Mouse (Mus musculus): ENCODE data around the gene Fam222a. TPM values are rescaled to one million over a fixed set of nuclear protein-coding genes. Genes with fewer than 3 reads are reported as not detected.
A peak's percentile ranks its signal among the peaks of the same experiment; 100 is the strongest.

Gene Fam222a
- polyA plus RNA-seq, 1 experiment, result 5.3 TPM

GRCm38 (mm10) chr5:114583046-114583445 lies 15.2 kb downstream of the Fam222a start:
- TF ChIP-seq CTCF (IDR thresholded peaks at IDR 0.05; ENCODE audit: extremely low read depth, insufficient read length, insufficient replicate concordance, low read depth, low read length) (no peak), POLR2A (IDR thresholded peaks at IDR 0.05; ENCODE audit: low read depth, low read length) (no peak)
- Histone ChIP-seq H3K27ac (ENCODE audit: insufficient read depth, low read depth, low read length) (no peak overlapping the region), H3K4me1 (ENCODE audit: control insufficient read depth, insufficient read depth, insufficient read length, low read length) (peaks cover 2% of the 10 kb centered on the region), H3K36me3 (ENCODE audit: control insufficient read depth, insufficient read depth, low read length) (no peaks in the 10 kb centered on the region), H3K4me3 (ENCODE audit: low read depth, low read length) (no peak overlapping the region), H3K27me3 (ENCODE audit: control insufficient read depth, insufficient read depth, low read length) (0 out of 2 replicates have a peak, but pooled peaks cover 1% of the 10 kb centered on the region)
- 80% methylated on average over 3 of the region's 3 CpGs for WGBS

GRCm38 (mm10) chr5:114583490-114584175 lies 15.8 kb downstream of the Fam222a start:
- H3K36me3 ChIP-seq (ENCODE audit: control insufficient read depth, insufficient read depth, low read length), result no peaks in the 10 kb centered on the region
- no peak overlapping the region for H3K4me3 ChIP-seq (ENCODE audit: low read depth, low read length)
- no peak for TF ChIP-seq POLR2A (IDR thresholded peaks at IDR 0.05; ENCODE audit: low read depth, low read length)
- no peak for TF ChIP-seq CTCF (IDR thresholded peaks at IDR 0.05; ENCODE audit: extremely low read depth, insufficient read length, insufficient replicate concordance, low read depth, low read length)
- WGBS, result 61% methylated on average over 12 of the region's 12 CpGs
- no peak overlapping the region for H3K27ac ChIP-seq (ENCODE audit: insufficient read depth, low read depth, low read length)
- peaks cover under 1% of the 10 kb centered on the region for H3K4me1 ChIP-seq (ENCODE audit: control insufficient read depth, insufficient read depth, insufficient read length, low read length)
- no peaks in the 10 kb centered on the region for H3K27me3 ChIP-seq (ENCODE audit: control insufficient read depth, insufficient read depth, low read length)

GRCm38 (mm10) chr5:114584293-114585104 lies 16.7 kb downstream of the Fam222a start:
- no peaks in the 10 kb centered on the region for H3K36me3 ChIP-seq (ENCODE audit: control insufficient read depth, insufficient read depth, low read length)
- no peak overlapping the region for H3K27ac ChIP-seq (ENCODE audit: insufficient read depth, low read depth, low read length)
- H3K4me3 ChIP-seq (ENCODE audit: low read depth, low read length), result no peak overlapping the region
- H3K27me3 ChIP-seq (ENCODE audit: control insufficient read depth, insufficient read depth, low read length), result no peaks in the 10 kb centered on the region
- WGBS, result 82% methylated on average over 14 of the region's 14 CpGs
- peaks cover 3% of the 10 kb centered on the region for H3K4me1 ChIP-seq (ENCODE audit: control insufficient read depth, insufficient read depth, insufficient read length, low read length)
- TF ChIP-seq POLR2A (IDR thresholded peaks at IDR 0.05; ENCODE audit: low read depth, low read length) (no peak), CTCF (IDR thresholded peaks at IDR 0.05; ENCODE audit: extremely low read depth, insufficient read length, insufficient replicate concordance, low read depth, low read length) (no peak)

GRCm38 (mm10) chr5:114585682-114586081 lies 17.9 kb downstream of the Fam222a start:
- WGBS, result 55% methylated on average over 5 of the region's 5 CpGs
- H3K4me3 ChIP-seq (ENCODE audit: low read depth, low read length), result no peak overlapping the region
- H3K27me3 ChIP-seq (ENCODE audit: control insufficient read depth, insufficient read depth, low read length), result no peaks in the 10 kb centered on the region
- H3K36me3 ChIP-seq (ENCODE audit: control insufficient read depth, insufficient read depth, low read length), result no peaks in the 10 kb centered on the region
- peaks cover 13% of the 10 kb centered on the region for H3K4me1 ChIP-seq (ENCODE audit: control insufficient read depth, insufficient read depth, insufficient read length, low read length)
- no peak for TF ChIP-seq CTCF (IDR thresholded peaks at IDR 0.05; ENCODE audit: extremely low read depth, insufficient read length, insufficient replicate concordance, low read depth, low read length)
- no peak for TF ChIP-seq POLR2A (IDR thresholded peaks at IDR 0.05; ENCODE audit: low read depth, low read length)
- no peak overlapping the region for H3K27ac ChIP-seq (ENCODE audit: insufficient read depth, low read depth, low read length)

GRCm38 (mm10) chr5:114587908-114588307 lies 20.1 kb downstream of the Fam222a start:
- H3K4me3 ChIP-seq (ENCODE audit: low read depth, low read length), result no peak overlapping the region
- H3K36me3 ChIP-seq (ENCODE audit: control insufficient read depth, insufficient read depth, low read length), result no peaks in the 10 kb centered on the region
- TF ChIP-seq POLR2A (IDR thresholded peaks at IDR 0.05; ENCODE audit: low read depth, low read length), result no peak
- 0 out of 2 replicates have a peak, but pooled peaks have one; percentile 4 for TF ChIP-seq CTCF (IDR thresholded peaks at IDR 0.05; ENCODE audit: extremely low read depth, insufficient read length, insufficient replicate concordance, low read depth, low read length)
- WGBS, result 37% methylated on average over 9 of the region's 9 CpGs
- H3K27me3 ChIP-seq (ENCODE audit: control insufficient read depth, insufficient read depth, low read length), result no peaks in the 10 kb centered on the region
- H3K27ac ChIP-seq (ENCODE audit: insufficient read depth, low read depth, low read length), result no peak overlapping the region
- peaks cover 22% of the 10 kb centered on the region for H3K4me1 ChIP-seq (ENCODE audit: control insufficient read depth, insufficient read depth, insufficient read length, low read length)

GRCm38 (mm10) chr5:114588416-114588815 lies 20.6 kb downstream of the Fam222a start:
- Histone ChIP-seq H3K27ac (ENCODE audit: insufficient read depth, low read depth, low read length) (no peak overlapping the region), H3K4me3 (ENCODE audit: low read depth, low read length) (no peak overlapping the region), H3K4me1 (ENCODE audit: control insufficient read depth, insufficient read depth, insufficient read length, low read length) (peaks cover 22% of the 10 kb centered on the region), H3K36me3 (ENCODE audit: control insufficient read depth, insufficient read depth, low read length) (no peaks in the 10 kb centered on the region), H3K27me3 (ENCODE audit: control insufficient read depth, insufficient read depth, low read length) (no peaks in the 10 kb centered on the region; the same call in 1 of the 2 replicates)
- 46% methylated on average over 10 of the region's 10 CpGs for WGBS
- TF ChIP-seq CTCF (IDR thresholded peaks at IDR 0.05; ENCODE audit: extremely low read depth, insufficient read length, insufficient replicate concordance, low read depth, low read length) (no peak), POLR2A (IDR thresholded peaks at IDR 0.05; ENCODE audit: low read depth, low read length) (no peak)

- no peak overlapping the region for H3K4me3 ChIP-seq (ENCODE audit: low read depth, low read length)
- H3K36me3 ChIP-seq (ENCODE audit: control insufficient read depth, insufficient read depth, low read length), result no peaks in the 10 kb centered on the region
- TF ChIP-seq CTCF (IDR thresholded peaks at IDR 0.05; ENCODE audit: extremely low read depth, insufficient read length, insufficient replicate concordance, low read depth, low read length), result no peak
- no peak for TF ChIP-seq POLR2A (IDR thresholded peaks at IDR 0.05; ENCODE audit: low read depth, low read length)
- H3K27me3 ChIP-seq (ENCODE audit: control insufficient read depth, insufficient read depth, low read length), result no peaks in the 10 kb centered on the region; the same call in 1 of the 2 replicates
- 58% methylated on average over 6 of the region's 6 CpGs for WGBS
- H3K4me1 ChIP-seq (ENCODE audit: control insufficient read depth, insufficient read depth, insufficient read length, low read length), result peaks cover 22% of the 10 kb centered on the region
- no peak overlapping the region for H3K27ac ChIP-seq (ENCODE audit: insufficient read depth, low read depth, low read length)
These were observed 21.2 kb downstream of the Fam222a start for GRCm38 (mm10) chr5:114589026-114589425.

All from small intestine, adult 2 months (tissue).